Mouse (Mus musculus): ENCODE data around the gene Bbs9. TPM values are rescaled to one million over a fixed set of nuclear protein-coding genes. Genes with fewer than 3 reads are reported as not detected.
A peak's percentile ranks its signal among the peaks of the same experiment; 100 is the strongest.

Bbs9 gene
- polyA plus RNA-seq, 1 experiment from 2014 or later = 14.7 TPM

- no peaks in the 10 kb centered on the region for H3K27me3 ChIP-seq
- H3K4me2 ChIP-seq = no peak overlapping the region
- ATAC-seq (ENCODE audit: borderline replicate concordance, extremely low read depth, low FRiP score, low TSS enrichment) = no peak
- no peak overlapping the region for H3K4me3 ChIP-seq
- 44% methylated on average over 2 of the region's 2 CpGs for WGBS
- no peaks in the 10 kb centered on the region for H3K4me1 ChIP-seq
- H3K9ac ChIP-seq = no peak overlapping the region
- no peaks in the 10 kb centered on the region for H3K36me3 ChIP-seq
- no peak overlapping the region for H3K27ac ChIP-seq
- no peaks in the 10 kb centered on the region for H3K9me3 ChIP-seq
Measured at GRCm38 (mm10) chr9:22596650-22597049, 121.1 kb downstream of the Bbs9 start.

GRCm38 (mm10) chr9:22613271-22613824, 137.8 kb downstream of the Bbs9 start:
- Histone ChIP-seq H3K9me3 (no peaks in the 10 kb centered on the region), H3K4me3 (no peak overlapping the region), H3K27ac (no peak overlapping the region), H3K36me3 (no peaks in the 10 kb centered on the region), H3K9ac (no peak overlapping the region), H3K27me3 (no peaks in the 10 kb centered on the region), H3K4me1 (no peaks in the 10 kb centered on the region), H3K4me2 (no peak overlapping the region)
- ATAC-seq (ENCODE audit: borderline replicate concordance, extremely low read depth, low FRiP score, low TSS enrichment) = peak; percentile 86
- WGBS = 53% methylated on average over 6 of the region's 6 CpGs

GRCm38 (mm10) chr9:22619245-22619644, 143.7 kb downstream of the Bbs9 start:
- no peak overlapping the region for H3K4me3 ChIP-seq
- no peaks in the 10 kb centered on the region for H3K36me3 ChIP-seq
- no peak overlapping the region for H3K27ac ChIP-seq
- H3K4me2 ChIP-seq = no peak overlapping the region
- 86% methylated on average over 1 of the region's 1 CpGs for WGBS
- ATAC-seq (ENCODE audit: borderline replicate concordance, extremely low read depth, low FRiP score, low TSS enrichment) = no peak
- H3K9me3 ChIP-seq = no peaks in the 10 kb centered on the region
- H3K9ac ChIP-seq = no peak overlapping the region
- 0 out of 2 replicates have a peak, but pooled peaks cover 2% of the 10 kb centered on the region for H3K4me1 ChIP-seq
- H3K27me3 ChIP-seq = no peaks in the 10 kb centered on the region

- Histone ChIP-seq H3K4me2 (no peak overlapping the region), H3K9ac (no peak overlapping the region), H3K4me1 (0 out of 2 replicates have a peak, but pooled peaks cover 2% of the 10 kb centered on the region), H3K27me3 (no peaks in the 10 kb centered on the region), H3K27ac (no peak overlapping the region), H3K36me3 (no peaks in the 10 kb centered on the region), H3K9me3 (no peaks in the 10 kb centered on the region), H3K4me3 (no peak overlapping the region)
- ATAC-seq (ENCODE audit: borderline replicate concordance, extremely low read depth, low FRiP score, low TSS enrichment) = no peak
- WGBS = 42% methylated on average over 9 of the region's 9 CpGs
Measured at GRCm38 (mm10) chr9:22624966-22625365, 149.5 kb downstream of the Bbs9 start.

- no peaks in the 10 kb centered on the region for H3K36me3 ChIP-seq
- H3K4me3 ChIP-seq = no peak overlapping the region
- no peak overlapping the region for H3K9ac ChIP-seq
- H3K27ac ChIP-seq = no peak overlapping the region
- 0 out of 2 replicates have a peak, but pooled peaks cover 2% of the 10 kb centered on the region for H3K4me1 ChIP-seq
- no peaks in the 10 kb centered on the region for H3K27me3 ChIP-seq
- no peak for ATAC-seq (ENCODE audit: borderline replicate concordance, extremely low read depth, low FRiP score, low TSS enrichment)
- H3K9me3 ChIP-seq = no peaks in the 10 kb centered on the region
- WGBS = 73% methylated on average over 3 of the region's 3 CpGs
- no peak overlapping the region for H3K4me2 ChIP-seq
Measured at GRCm38 (mm10) chr9:22626014-22626413, 150.5 kb downstream of the Bbs9 start.

GRCm38 (mm10) chr9:22627912-22628311, 152.4 kb downstream of the Bbs9 start:
- no peak overlapping the region for H3K27ac ChIP-seq
- no peaks in the 10 kb centered on the region for H3K27me3 ChIP-seq
- H3K9ac ChIP-seq = no peak overlapping the region
- ATAC-seq (ENCODE audit: borderline replicate concordance, extremely low read depth, low FRiP score, low TSS enrichment) = no peak
- H3K4me1 ChIP-seq = no peaks in the 10 kb centered on the region
- H3K9me3 ChIP-seq = no peaks in the 10 kb centered on the region
- H3K36me3 ChIP-seq = no peaks in the 10 kb centered on the region
- 57% methylated on average over 3 of the region's 3 CpGs for WGBS
- H3K4me2 ChIP-seq = no peak overlapping the region
- no peak overlapping the region for H3K4me3 ChIP-seq

GRCm38 (mm10) chr9:22632800-22633485, 157.4 kb downstream of the Bbs9 start:
- no peak for ATAC-seq (ENCODE audit: borderline replicate concordance, extremely low read depth, low FRiP score, low TSS enrichment)
- H3K27ac ChIP-seq = no peak overlapping the region
- 83% methylated on average over 9 of the region's 9 CpGs for WGBS
- no peaks in the 10 kb centered on the region for H3K27me3 ChIP-seq
- H3K4me2 ChIP-seq = no peak overlapping the region
- H3K9me3 ChIP-seq = no peaks in the 10 kb centered on the region
- no peak overlapping the region for H3K9ac ChIP-seq
- H3K4me1 ChIP-seq = no peaks in the 10 kb centered on the region
- H3K36me3 ChIP-seq = no peaks in the 10 kb centered on the region
- no peak overlapping the region for H3K4me3 ChIP-seq

- WGBS = 87% methylated on average over 5 of the region's 5 CpGs
- Histone ChIP-seq H3K4me2 (no peak overlapping the region), H3K9ac (no peak overlapping the region), H3K9me3 (no peaks in the 10 kb centered on the region), H3K4me3 (no peak overlapping the region), H3K27me3 (no peaks in the 10 kb centered on the region), H3K4me1 (no peaks in the 10 kb centered on the region), H3K36me3 (no peaks in the 10 kb centered on the region), H3K27ac (no peak overlapping the region)
- no peak for ATAC-seq (ENCODE audit: borderline replicate concordance, extremely low read depth, low FRiP score, low TSS enrichment)
Measured at GRCm38 (mm10) chr9:22638502-22638901, 163.0 kb downstream of the Bbs9 start.

- H3K4me2 ChIP-seq = no peak overlapping the region
- H3K27ac ChIP-seq = no peak overlapping the region
- no peak for ATAC-seq (ENCODE audit: borderline replicate concordance, extremely low read depth, low FRiP score, low TSS enrichment)
Measured at GRCm38 (mm10) chr9:22640683-22641431, 165.3 kb downstream of the Bbs9 start.

GRCm38 (mm10) chr9:22645844-22646390, 170.4 kb downstream of the Bbs9 start:
- H3K4me2 ChIP-seq = no peak overlapping the region
- H3K9me3 ChIP-seq = no peaks in the 10 kb centered on the region
- H3K9ac ChIP-seq = no peak overlapping the region
- ATAC-seq (ENCODE audit: borderline replicate concordance, extremely low read depth, low FRiP score, low TSS enrichment) = no peak
- H3K4me3 ChIP-seq = no peak overlapping the region
- H3K27ac ChIP-seq = no peak overlapping the region
- WGBS = 77% methylated on average over 6 of the region's 6 CpGs
- H3K4me1 ChIP-seq = no peaks in the 10 kb centered on the region
- H3K27me3 ChIP-seq = no peaks in the 10 kb centered on the region
- no peaks in the 10 kb centered on the region for H3K36me3 ChIP-seq

More at GRCm38 (mm10) chr9:22640683-22641431, 165.3 kb downstream of the Bbs9 start:
- Histone ChIP-seq H3K9ac (no peak overlapping the region), H3K27me3 (no peaks in the 10 kb centered on the region), H3K9me3 (no peaks in the 10 kb centered on the region), H3K4me3 (no peak overlapping the region), H3K4me1 (no peaks in the 10 kb centered on the region), H3K36me3 (no peaks in the 10 kb centered on the region)
- WGBS = 48% methylated on average over 13 of the region's 13 CpGs

GRCm38 (mm10) chr9:22646461-22646860, 170.9 kb downstream of the Bbs9 start:
- no peak for ATAC-seq (ENCODE audit: borderline replicate concordance, extremely low read depth, low FRiP score, low TSS enrichment)
- Histone ChIP-seq H3K9ac (no peak overlapping the region), H3K9me3 (no peaks in the 10 kb centered on the region), H3K4me2 (no peak overlapping the region), H3K4me3 (no peak overlapping the region), H3K4me1 (no peaks in the 10 kb centered on the region), H3K36me3 (no peaks in the 10 kb centered on the region), H3K27ac (no peak overlapping the region), H3K27me3 (no peaks in the 10 kb centered on the region)
- 73% methylated on average over 3 of the region's 3 CpGs for WGBS

GRCm38 (mm10) chr9:22648163-22648562, 172.6 kb downstream of the Bbs9 start:
- H3K4me2 ChIP-seq = no peak overlapping the region
- no peak overlapping the region for H3K9ac ChIP-seq
- H3K9me3 ChIP-seq = no peaks in the 10 kb centered on the region
- H3K4me3 ChIP-seq = no peak overlapping the region
- H3K36me3 ChIP-seq = no peaks in the 10 kb centered on the region
- no peak overlapping the region for H3K27ac ChIP-seq
- 96% methylated on average over 3 of the region's 3 CpGs for WGBS
- H3K27me3 ChIP-seq = no peaks in the 10 kb centered on the region
- H3K4me1 ChIP-seq = no peaks in the 10 kb centered on the region
- no peak for ATAC-seq (ENCODE audit: borderline replicate concordance, extremely low read depth, low FRiP score, low TSS enrichment)
